Mouse (Mus musculus) layer of hippocampus, adult 18-20 months (tissue): ENCODE measurements around the gene Gm45808. TPM values are rescaled to one million over a fixed set of nuclear protein-coding genes. Genes with fewer than 3 reads are reported as not detected.

Experiments used
- DNase-seq, 2 experiments: peaks; one replicate each; pipeline ENCODE4 v3.0.0; 2022; ENCODE audit warnings: low spot score in 2 of 2
- total RNA-seq, 2 experiments: library from RNA; stranded (reverse); gene quantifications; 2 replicates each; pipeline ENCODE4 v1.2.3; 2021

The Gm45808 gene
- total RNA-seq, 2 experiments from 2014 or later = 0.91 to 1.2 TPM

GRCm38 (mm10) chr7:45455932-45456696, 30.5 kb downstream of the Gm45808 start:
- DNase-seq = no peak

- no peak for DNase-seq
These were observed 31.6 kb downstream of the Gm45808 start for GRCm38 (mm10) chr7:45454971-45455370.

GRCm38 (mm10) chr7:45451344-45451982, 35.1 kb downstream of the Gm45808 start:
- DNase-seq = peak; percentile 83 to 92

GRCm38 (mm10) chr7:45449974-45450373, 36.6 kb downstream of the Gm45808 start:
- DNase-seq = no peak

GRCm38 (mm10) chr7:45447325-45447990, 39.2 kb downstream of the Gm45808 start:
- DNase-seq = no peak

DNA sequence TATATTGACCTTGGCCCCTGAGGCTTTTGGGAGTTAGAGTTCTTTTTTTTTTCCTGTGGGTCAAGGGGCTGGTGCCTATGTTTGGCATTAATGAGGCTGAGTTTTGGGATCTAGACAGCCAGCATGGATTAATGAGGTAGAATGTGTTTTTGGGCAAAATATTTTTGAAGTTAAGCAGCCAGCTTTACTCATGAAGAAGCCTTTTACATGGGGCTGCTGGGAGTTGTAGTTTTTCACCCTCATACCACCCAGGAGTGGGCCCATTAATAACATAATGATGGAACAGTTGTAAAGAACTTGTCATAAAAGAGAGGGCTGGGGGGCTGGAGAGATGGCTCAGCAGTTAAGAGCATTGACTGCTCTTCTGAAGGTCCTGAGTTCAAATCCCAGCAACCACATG, 40.0 kb downstream of the Gm45808 start:
- no peak for DNase-seq

DNA sequence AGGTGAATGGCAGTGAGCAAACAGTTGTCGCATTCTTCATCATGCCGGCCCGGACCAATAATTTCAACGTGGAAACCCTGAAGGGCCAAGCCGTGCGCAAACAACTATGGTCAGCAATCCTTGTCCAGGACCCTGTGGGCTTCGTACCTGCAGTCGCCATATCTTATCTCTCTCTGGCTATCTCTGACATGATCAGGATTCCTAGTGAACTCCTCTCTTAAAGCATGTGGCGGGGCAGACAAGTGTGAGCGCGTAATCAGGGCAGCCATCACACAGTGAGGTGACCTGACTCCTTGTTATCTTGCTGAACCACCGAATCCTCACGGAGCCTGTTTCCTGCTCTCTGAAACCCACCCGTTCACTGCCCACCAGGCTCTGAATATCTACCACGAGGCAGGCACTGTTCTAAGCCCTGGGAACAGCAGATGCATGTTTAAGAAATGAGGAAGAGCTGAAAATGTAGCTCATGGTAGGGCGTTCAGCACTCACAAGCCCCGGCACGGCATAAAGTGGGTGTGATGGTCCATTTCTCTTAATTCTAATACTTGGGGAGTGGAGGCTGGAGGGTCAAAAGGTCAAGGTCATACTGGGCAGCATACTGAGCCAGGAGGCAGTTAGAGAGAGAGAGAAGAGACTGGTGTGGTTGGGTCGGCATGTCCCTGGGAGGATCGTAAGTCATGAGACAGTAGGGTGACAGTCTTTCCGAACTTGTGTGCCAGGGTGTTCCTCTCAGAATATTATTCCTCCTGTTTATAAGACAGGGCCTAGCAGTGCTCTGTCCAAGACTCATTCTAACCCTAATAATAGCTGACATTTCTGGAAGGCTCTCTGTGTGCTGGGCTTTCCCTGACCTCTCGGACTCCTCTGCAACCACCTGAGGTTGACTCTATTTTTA, 42.8 kb downstream of the Gm45808 start:
- no peak for DNase-seq

GRCm38 (mm10) chr7:45437521-45438276, 48.9 kb downstream of the Gm45808 start, which contains the start of gene Ruvbl2:
Gene Ruvbl2 (minus strand): TSS chr7:45438096.
- DNase-seq = no peak

DNA sequence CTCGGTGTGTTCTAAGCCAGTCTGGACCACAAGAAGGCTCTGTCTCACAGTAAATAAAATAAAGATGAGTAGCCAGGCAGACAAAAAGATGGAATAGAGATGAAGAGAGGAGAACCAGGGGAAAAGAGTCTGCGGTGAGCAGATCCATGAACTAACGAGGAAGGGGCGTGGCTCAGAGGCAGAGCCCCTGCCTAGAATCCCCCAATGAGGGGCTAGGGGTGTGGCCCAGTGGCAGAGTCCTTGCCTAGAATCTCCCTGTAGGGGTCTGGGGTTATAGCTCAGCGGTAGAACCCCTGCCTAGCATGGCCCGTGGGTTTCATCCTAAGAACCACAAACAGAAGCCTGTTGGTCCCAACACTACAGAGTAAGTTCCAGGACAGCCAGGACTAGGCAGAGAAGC, 49.6 kb downstream of the Gm45808 start:
- DNase-seq = no peak

DNA sequence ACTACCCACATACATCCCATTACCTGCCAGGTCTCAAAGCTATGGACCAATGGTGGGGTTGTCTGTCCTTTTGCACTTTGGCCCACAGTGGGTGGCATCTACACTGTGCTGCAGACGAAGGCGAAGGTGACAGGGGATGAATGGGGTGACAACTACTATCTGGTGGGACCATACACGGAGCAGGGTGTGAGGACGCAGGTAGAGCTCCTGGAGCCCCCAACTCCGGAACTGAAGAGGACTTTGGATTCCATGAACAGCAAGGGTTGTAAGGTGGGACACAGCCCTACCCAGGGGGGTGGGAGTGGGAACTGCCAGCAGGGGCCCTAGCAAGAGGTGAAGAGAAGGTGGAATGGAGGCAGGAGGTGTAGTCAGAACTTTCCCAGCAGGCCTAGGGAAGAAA, 50.2 kb downstream of the Gm45808 start:
- DNase-seq = no peak

GRCm38 (mm10) chr7:45435038-45435437, 51.6 kb downstream of the Gm45808 start:
- no peak for DNase-seq

GRCm38 (mm10) chr7:45434203-45435015, 52.2 kb downstream of the Gm45808 start, which contains the start of gene Gys1:
Gene Gys1 (plus strand): TSS chr7:45434844.
- peak; percentile 100 for DNase-seq

DNA sequence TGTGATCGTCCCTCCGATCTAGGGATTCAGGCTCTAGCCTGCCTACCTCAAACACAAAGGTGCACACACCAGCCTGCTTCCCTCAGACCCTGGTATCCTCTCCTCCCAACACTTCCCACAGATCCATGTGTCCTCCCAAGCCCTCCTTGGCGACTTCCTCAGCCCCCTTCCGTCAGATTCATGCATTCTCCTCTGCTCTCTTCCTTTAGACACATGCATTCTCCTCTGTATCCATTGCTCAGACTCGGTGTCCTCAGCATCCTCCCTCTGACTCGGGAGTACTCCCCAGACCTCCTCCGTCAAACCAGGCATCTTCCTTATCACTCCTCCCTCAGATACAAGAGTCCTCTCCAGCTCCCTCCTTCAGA, 52.8 kb downstream of the Gm45808 start:
- no peak for DNase-seq

DNA sequence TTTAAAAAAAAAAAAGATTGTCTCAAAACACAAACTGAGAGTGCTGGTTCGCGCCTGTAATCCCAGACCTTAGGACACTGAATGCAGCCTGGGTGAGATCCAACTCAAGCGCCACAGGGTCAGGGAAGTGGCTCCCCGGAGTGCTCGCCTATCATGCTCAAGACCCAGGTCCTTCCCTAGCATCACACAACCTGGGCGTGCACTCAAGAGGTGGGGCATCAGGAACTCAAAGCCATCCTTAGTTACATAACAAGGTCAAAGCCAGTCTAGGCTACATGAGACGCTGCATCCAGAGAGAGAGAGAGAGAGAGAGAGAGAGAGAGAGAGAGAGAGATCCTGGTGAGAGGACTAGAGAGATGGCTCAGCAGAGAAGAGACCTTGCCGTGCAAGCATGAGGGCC, 60.1 kb downstream of the Gm45808 start:
- no peak for DNase-seq

DNA sequence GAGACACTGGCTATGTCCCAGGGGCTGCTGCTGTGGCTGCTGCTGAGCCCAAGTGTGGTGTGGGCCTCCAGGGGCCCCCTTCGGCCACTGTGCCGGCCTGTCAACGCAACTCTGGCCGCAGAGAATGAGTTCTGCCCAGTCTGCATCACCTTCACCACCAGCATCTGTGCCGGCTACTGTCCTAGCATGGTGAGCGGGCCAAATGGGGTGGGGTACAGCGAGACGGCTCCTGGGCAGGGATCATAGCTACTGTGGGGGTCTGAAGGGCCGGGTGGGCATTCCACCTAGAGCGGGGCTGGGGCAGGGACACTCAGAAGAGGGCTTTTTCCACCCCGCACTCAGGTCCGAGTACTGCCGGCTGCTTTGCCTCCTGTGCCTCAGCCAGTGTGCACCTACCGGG, 65.4 kb downstream of the Gm45808 start:
- no peak for DNase-seq

GRCm38 (mm10) chr7:45420615-45420919, 66.0 kb downstream of the Gm45808 start, which contains the start of gene Lhb:
Gene Lhb (plus strand): TSS chr7:45420820.
- DNase-seq = no peak

- no peak for DNase-seq
These were observed 66.6 kb downstream of the Gm45808 start for GRCm38 (mm10) chr7:45419859-45420614.

DNA sequence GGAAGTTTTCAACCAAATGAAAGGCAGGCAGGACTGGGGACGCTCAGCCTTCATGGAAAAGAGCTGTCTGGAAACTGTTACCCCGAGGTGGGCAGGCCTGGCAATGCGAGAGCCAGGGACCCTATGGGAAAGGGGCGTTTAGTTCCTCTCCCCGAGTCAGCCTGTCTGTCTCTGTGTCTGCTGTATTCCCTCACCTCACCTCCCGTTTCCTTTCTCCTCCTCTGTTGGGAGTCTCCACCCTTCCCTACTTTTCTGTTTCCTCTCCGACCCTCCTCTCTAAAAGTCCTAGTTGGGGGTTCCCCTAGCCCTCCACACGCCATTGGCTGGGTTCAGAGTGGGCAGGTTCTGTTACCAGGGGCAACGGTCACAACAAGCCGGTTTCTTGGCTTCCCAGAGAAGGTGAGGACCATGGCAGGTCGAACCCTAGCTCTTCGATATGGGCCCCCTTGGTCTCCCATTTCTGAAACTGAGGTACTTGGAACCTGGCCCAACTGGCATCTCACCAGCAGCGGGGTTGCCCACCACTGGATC, 68.6 kb downstream of the Gm45808 start:
- no peak for DNase-seq
